Mouse (Mus musculus) gastrocnemius, postnatal 36 days (tissue): ENCODE measurements around the gene Tm7sf3. TPM values are rescaled to one million over a fixed set of nuclear protein-coding genes. Genes with fewer than 3 reads are reported as not detected.

Experiments
- total RNA-seq, 2 experiments: library from RNA; stranded (reverse); gene quantifications; 2 replicates each; pipeline ENCODE4 v1.2.3; 2021

Gene Tm7sf3
- total RNA-seq, 2 experiments from 2014 or later: 6.2 to 7.3 TPM

Other genes starting within 250 kb of the Tm7sf3 start
- gene Itpr2, start 140.6 kb downstream of the Tm7sf3 start, total RNA-seq: 1 to 10 TPM; 7.9 to 9.6 TPM
- 10 to 100 TPM; 44.0 to 48.1 TPM for gene Fgfr1op2, start 65.6 kb downstream of the Tm7sf3 start, total RNA-seq
- gene Ints13, start 65.0 kb downstream of the Tm7sf3 start, total RNA-seq: 10 to 100 TPM; 11.3 to 11.8 TPM
- 10 to 100 TPM; 34.7 to 38.0 TPM for gene Med21, start 277 bp downstream of the Tm7sf3 start, total RNA-seq
- gene Stk38l, start 82.2 kb upstream of the Tm7sf3 start, total RNA-seq: 1 to 10 TPM; 7.7 to 8.5 TPM
- 1 to 10 TPM in 1 of 2 experiments, under 1 TPM in 1; 0.39 to 1.3 TPM for gene Arntl2, start 153.2 kb upstream of the Tm7sf3 start, total RNA-seq
- not detected for gene Smco2, start 207.3 kb upstream of the Tm7sf3 start, total RNA-seq
- 10 to 100 TPM; 36.7 to 37.6 TPM for gene Ppfibp1, start 245.7 kb upstream of the Tm7sf3 start, total RNA-seq